Mouse (Mus musculus): Measurements from ENCODE around the gene Grb2. TPM values are rescaled to one million over a fixed set of nuclear protein-coding genes. Genes with fewer than 3 reads are reported as not detected.
"Not testable (repeated sequence)": the region's sequence is repeated elsewhere in the genome, so short reads cannot be mapped to it uniquely, and the experiment has no call there.

Grb2 gene
- polyA plus RNA-seq, 2 experiments from 2014 or later, result 28.8 to 30.9 TPM

DNA sequence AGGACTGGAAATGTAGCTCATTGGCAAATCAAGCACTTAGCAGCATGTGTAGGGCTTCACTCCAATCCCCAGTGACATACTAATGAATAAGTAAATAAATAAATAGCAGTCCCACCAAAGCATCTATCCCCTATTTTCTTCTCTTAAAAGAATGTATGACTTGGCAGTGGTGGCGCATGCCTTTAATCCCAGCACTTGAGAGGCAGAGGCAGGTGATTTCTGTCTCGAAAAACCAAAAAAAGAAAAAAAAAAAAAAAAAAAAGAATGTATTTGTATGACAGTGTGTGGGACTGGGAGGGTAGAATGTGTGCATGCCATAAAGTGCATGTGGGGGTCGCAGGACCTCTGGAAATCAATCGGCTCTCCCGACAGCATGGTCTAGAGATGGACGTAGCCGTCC, 22.4 kb downstream of the Grb2 start:
- ATAC-seq, result no peak

DNA sequence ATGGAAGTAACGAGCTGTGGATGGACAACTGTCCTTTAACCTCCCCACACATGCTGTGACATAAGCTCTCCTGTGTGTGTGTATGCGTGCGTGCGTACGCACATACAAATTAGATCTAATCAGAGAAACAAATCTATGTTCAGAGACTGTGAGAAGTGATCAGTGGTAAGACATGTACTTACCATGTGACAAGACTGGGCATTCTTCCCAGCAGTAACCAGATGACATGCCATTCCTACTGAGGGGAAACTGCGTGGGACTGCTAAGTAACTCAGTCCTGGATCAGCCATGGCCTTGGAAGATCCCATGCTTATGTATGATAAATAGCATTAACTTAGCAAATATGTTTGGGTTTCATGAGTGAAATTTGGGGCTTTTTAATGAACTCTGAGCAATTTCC, 23.5 kb downstream of the Grb2 start:
- no peak for ATAC-seq

DNA sequence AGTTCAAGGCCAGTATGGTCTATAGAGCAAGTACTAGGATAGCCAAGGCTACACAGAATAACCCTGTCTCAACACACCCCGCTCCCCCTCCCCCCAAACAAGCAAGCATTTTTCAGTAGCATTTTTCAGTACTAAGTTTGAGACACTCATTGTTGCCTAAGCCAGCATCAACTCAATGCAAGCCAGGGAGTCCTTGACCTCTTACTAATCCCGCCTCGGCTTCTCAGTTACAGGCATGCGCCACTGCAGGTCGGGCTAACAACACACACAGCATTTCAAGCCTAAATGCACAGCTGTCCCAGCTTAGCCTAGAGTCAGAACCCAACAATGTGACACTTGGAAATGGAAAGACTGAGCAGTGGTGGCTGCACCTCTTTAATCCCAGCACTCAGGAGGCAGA, 25.1 kb downstream of the Grb2 start:
- no peak for ATAC-seq

DNA sequence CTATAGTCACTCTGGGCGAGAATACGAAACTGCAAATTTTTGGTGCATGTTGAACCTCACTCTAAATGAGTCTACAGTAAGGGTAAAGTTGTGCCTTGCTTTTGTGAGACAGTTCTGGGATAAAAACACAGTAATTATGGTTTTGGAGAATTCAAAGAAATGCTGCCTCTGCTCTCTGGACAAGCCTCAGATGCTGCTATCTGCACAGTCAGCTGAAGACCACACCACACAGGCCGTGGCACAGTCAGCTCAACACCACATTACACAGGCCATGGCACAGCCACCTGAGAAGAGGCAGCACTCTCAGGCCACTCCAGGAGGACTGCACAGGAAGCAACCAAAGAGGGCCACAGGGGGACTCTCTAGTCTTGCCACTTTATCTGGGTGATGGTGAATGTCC, 26.0 kb downstream of the Grb2 start:
- ATAC-seq, result no peak

DNA sequence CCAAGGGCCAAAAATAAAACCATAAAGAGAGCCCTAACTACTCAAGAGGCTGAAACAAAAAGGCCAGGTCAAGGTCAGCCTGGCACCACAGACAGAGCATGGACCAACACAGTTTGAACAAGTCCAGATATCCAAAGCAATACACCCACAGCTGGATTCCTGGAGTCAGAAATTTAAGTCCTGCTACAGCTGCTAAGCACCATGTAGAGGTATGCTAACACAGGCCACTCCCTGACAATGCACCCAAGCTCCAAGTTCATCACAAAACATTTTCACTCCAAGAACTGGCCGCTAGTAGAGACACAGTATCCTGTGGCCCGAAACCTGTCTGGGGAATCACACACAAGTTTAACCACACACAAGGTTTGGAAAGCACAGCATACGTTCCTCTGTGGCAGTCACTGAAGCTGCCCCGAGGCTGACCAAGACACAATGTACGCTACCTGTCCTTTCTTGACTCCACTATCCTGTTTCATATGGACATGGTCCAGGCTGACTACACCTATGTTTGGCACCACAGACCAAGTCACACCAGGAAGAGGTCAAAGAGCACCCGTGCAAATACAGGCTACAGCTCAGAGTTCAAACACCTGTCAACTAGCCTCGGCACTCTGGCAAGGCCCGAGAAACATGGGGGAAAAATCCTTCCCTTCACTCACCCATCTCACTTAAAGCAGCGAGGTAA, 28.7 kb downstream of the Grb2 start:
- no peak for ATAC-seq

DNA sequence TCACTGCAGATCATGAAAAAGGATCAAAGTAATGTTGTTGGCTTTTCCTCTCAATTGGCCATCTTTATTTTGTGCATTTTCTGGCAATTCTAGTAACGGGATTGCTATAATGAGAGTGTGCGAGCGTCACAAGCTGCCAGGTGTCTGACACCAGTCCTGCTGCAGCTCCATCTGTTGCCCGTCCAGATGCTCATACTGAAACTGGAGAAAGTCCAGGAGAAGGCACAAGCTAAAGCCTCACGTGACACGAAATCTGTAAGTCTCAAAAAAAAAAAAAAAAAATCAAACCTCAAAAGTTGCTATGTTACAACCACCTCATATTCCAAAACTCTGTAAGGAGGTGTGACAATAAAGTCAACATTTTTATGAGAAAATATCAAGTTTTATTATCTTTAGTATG, 29.5 kb downstream of the Grb2 start:
- no peak for ATAC-seq

DNA sequence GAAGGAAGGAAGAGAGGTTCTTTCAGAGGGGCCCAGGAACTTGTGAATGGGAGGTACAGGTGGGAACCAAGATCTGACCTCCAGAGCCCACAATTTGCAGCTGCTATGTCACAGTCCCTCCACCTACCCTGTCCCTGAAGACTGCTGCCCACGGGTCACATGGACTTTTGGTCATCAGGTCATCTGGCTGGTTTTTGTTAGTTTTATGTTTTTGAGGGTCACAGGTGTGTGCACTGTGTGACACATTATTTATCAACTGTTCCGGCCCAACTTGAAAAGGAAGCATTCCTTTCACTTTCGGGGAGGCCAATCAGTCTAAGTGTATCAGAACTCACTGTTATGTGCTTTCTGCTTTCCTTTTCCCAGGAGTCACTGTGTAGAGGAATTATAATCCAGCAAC, 30.9 kb downstream of the Grb2 start:
- ATAC-seq, result no peak

DNA sequence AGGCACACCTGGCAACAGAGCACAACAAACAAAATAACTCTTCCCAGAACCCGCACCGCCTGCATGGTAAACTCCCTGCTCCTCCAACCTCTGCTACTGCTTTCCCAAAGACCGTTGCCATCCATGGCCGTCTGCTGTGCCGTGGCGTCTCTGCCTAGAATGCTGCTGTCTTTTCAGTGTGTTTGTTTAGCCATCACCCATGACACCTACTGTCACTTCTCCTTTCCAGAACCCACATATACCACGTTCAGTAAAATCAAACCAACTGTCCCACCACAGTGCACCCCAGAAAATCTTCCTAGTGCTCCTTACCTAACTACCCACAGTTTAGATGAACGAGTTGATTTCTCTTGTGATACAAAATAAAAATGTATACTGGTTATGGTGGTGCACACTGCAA, 31.7 kb downstream of the Grb2 start:
- ATAC-seq, result no peak

DNA sequence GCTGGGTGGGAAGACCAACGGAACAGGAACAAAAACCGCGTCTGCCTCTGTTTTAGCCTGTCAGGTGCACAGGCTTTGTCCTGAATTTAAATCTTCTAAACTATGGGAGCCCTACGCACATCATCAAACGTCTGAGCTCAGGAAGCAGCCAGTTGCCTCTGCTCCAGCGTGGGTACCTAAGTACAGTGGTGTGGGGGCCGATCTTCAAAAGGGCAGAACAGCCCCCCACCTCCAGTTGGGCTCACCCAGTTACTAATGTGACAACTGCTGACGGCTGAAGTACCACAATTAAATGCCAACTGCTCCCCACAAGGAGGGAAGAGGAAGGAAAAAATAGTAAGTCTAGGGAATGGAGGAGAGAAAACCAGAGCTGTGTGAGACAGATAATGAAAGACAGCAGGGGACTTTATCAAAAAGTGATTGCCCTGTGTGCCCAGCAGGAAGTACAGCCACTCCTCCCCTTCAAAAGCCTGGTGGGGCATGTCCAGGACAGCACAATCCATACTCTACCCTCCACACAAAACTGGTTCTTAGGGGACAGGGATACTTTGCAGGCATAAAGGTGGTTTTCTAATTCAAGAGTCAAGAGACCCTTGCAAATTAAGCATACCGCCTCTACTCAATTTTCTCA, 34.0 kb downstream of the Grb2 start:
- ATAC-seq, result peak; percentile 32

DNA sequence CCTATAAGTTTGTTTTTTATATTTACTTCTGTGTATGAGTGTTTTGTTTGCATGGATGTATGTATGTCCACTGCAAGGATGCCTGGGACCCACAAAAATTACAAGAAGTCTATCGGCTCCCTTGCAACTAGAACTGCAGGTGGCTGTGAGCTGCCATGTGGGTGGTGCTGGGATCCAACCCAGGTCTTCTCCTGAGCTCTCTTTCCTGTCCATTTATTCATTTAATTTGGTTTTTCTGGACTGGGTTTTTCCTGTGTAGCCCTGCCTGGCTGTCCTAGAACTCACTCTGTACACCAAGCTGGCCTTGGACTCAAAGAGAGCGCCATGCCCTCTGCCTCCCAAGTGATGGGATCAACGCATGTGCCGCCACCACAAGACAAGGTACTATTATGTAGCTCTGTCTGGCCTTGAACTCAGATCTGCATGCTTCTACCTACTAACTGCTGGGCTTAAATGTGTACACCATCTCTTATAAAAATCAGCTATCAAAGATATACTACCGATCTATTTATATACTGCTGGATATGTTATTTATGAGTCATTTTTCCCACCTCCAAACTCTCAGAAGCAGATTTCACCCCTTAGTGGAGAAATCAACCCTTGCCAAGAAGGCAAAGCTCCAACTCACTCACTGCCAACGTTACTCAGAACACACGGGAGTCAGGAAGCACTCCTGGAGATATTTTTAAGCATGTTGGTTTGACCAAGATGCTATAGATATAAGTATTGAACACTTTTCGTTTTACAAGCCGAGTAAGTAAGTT, 34.7 kb downstream of the Grb2 start:
- ATAC-seq, result no peak

DNA sequence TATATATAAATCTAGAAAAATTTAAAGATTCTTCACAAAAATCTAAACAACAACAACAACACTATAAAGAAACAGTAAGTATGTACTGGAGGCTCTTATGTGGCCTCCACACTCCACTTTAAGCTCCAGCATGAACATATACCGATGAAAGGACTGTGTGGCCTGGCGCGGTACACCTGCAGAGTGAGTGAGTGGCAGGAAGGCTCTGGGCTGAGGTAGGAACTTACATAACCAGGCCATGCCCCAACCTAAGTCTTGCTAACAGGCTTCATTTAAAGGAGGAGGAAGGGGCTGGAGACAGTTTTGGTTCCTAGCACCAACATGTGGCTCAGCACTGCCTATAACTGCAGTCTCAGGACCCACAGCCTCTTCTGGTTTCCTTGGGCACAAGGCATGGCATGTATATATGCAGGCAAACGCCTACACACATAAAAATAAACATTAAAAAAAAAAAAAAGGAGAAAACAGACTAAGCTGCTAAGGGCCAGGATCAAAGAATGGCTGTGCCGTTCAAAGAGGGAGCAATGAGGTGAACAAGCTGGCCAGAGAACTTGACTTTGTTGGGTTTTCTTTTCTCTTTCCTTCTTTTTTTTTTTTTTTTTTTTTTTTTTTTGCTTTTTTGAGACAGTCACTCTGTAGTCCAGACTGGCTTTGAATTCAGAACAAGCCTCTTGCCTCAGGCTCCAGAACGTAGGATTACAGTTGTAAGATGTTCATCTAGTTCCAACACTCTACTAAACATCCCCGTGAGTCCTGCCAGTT, 36.0 kb downstream of the Grb2 start:
- no peak for ATAC-seq

DNA sequence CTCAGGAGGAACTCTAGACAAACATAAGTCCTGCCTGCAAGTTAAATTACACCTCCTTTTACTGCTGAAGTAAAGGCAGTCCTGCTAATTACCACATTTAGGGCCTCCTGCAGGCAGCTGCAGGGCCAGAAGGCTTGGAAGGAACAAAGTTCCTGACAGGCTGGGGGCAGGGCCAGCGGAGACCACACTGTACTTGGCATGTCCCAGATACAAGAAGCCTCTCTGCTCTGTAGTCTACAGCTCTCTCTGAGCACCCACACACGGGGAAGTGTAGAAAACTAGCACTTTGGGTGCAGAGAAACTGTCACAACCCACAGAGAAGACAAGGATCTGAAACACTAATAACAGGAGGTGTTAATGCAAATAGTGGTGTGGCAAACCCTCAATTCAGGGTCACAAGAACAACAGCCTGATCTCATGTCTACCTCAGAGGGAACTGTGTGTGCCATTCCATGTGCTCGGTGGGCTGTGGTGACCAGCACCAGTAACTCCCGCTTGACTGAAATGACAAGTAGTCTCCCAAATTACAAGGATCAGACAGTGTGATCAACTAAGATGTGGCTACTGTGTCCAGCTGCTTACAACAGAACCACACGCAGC, 37.8 kb downstream of the Grb2 start:
- no peak for ATAC-seq

DNA sequence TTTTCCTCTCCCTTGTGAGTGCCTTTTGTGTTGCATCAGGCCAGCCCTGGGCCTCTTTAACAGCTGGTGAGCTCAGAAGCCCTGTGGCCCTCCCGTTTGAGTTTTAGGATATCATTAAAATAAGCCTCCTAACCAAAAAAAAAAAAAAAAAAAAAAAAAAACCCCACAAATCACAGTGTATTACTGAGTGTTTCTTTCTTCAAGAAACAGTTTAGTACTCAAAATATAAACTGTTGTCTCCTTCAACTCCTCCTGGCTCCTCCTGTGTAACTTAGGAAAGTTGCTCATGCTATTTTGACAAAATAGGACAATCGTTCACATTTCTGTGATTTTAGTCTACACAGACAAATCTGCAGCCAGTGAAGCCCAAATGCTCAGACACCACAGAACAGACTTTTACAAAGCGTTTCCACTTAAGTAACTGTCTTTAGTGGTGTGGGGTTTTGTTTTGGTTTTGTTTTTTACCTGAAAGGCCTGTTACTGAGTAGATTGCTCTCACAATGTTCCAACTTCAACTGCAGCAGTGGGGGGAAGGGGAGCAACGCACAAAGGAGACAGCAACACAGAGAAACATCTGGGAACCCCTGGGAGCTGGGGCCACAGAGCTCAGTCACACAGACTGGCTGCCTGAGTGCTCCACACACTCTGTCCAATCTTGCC, 44.6 kb downstream of the Grb2 start:
- peak; percentile 47 for ATAC-seq

DNA sequence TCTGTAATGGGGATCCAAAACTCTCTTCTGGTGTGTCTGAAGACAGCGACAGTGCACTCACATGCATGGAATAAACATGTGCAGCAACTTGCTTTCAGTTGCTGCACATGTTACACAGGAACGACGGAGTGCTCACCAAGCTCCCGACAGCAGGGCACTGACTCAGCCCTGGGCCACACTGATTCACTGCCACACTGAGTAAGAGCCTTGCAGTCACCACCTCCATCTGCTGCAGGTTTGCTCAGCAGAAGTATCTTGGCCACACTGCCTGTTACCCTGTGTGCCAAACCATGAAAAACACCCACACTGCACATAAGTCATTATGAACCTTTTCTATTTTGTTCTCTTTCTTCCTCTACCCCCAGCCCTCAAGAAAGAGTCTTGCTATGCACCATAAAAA, 48.0 kb downstream of the Grb2 start:
- ATAC-seq, result no peak

DNA sequence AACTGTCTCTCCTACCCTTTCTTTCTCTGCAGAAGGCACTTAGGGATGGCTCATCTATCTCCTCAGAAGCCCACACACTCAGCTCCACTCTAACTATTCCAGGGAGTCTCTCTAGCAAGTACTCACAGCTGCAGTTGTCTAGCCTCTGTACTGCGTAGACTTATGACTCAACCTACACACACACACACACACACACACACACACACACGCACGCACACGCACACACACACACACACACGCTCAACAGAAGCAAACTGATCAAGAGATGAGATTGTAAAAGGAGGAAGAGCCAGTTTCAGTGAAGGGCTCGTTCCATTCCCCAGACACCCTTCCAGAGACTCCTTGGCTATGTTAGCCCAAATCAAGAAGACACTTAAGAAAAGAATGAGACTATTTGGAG, 49.9 kb downstream of the Grb2 start:
- ATAC-seq, result no peak

DNA sequence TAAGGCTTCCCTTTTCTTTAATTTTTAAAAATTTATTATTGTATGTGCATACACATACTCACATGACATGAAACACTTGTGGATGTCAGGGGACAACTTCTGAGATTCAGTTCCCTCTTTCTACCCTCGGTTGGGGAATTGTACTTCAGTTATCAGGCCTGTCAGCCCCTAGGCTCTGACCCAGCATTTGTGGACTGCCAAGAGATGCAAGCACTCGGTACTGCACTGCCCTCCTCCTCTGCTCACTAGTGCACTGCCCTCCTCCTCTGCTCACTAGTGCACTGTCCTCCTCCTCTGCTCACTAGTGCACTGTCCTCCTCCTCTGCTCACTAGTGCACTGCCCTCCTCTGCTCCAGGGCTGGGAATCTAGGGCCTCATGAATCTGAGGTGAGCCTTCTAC, 54.3 kb downstream of the Grb2 start:
- no peak for ATAC-seq

DNA sequence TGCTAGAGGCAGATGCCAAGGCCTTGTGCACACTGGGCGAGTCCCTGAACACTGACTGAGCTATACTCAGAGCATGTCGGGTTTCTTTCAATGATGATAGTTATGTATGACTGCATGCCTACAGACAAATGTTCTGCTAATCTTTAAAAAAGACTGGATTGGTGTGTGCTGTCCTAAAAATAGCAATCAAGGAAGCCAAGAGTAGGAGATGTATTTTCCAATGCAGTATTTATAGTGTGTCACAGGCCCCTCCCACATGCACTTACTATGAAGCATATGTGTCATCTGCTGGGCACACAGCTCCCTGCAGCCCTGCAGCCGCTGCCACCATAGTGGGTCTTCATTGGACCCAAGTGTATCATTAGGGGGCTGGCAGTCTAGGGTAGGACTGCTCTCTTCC, 55.2 kb downstream of the Grb2 start:
- ATAC-seq, result no peak

DNA sequence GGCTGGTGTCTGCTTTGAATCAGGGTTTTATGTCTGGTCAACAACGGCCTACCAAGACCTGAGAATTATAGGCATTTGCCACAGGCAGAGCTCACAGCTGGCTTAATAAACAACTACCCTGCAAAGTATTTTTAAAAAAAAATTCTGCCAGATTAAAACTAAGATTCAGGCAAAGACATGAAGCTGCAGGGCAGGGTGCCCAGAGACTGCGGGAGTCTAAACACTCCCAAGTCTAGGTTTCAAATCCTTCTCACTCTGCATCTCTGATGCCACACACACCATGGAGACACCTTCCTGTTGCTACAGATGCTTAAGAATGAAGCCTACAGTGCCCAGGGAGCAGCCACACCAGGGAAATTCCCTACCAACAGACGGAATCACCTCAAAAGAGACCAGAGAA, 56.7 kb downstream of the Grb2 start:
- ATAC-seq, result no peak

DNA sequence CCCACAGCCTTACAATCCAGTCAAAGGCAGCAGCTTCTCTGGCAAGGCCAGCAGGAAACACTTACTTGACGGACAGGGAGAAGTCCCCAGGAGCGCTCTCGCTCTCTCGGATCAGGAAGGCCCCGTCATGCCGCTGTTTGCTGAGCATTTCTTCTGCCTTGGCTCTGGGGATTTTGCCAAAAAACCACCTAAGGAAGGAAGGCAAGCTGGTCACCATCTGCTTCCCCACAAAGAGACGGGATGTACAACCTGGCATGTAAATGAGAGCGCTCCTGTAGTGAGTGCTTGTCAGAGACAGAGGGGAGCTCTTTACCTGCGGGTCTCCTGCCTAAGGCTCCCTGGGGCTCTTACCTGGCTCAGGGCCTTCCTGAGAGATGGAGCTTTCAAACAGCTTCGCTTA, 58.7 kb downstream of the Grb2 start:
- ATAC-seq, result no peak

DNA sequence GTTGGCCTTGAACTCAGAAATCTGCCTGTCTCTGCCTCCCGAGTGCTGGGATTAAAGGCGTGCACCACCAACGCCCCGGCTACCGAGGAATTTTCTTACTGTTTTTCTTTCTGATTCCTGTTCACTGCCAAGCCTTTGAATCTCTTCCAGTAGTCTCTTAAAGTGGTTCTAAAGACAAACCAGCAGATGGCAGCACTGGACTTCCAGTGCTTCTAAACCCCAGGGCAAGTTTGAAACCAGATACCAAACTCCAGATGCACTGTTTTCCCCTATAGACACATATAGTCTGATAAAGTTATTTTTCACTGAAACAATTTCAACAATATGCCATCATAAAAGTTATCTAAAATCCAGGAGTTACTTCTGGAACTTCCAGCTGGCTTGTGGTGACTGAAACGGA, 60.9 kb downstream of the Grb2 start:
- peak; percentile 42 for ATAC-seq

DNA sequence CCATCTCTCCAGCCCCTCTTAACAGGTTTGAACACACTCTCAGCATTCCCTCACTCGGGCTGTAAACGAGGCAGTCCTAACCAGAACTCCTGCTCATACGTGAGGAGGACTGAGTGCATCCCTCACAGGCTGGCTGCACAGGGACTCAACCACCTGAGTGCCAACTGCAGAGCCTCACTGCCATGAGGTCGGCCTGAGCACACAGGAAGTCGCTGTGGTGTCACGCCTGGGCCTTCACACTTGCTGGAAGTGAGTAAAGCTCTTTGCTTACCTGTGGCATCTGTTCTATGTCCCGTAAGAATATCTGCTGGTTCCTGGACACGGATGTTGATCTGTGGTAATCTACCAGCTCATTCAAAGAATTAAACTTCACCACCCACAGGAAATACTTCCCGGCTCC, 62.0 kb downstream of the Grb2 start:
- peak; percentile 52 for ATAC-seq

DNA sequence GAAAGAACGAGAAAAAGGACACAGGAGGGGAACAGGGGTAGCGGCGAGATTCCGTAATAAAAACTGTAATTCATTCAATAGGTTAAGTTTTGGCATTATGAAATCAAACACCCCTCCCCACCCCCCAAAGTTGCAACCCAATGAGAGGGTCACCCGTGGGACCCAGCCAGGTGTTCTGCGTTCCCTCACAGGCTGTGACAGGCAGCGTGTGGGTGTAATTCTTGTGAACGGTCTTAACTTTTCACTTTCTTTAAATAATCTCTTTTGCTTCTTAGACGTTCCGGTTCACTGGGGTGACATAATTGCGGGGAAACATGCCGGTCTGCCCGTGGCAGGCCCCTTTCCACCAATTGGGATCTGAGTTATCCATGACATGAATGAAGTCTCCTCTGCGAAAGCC, 62.9 kb downstream of the Grb2 start:
- not testable (repeated sequence) for ATAC-seq
